10 mouse cellular contexts compared by ENCODE assay signal in genomic region chr8:26533444-26534421, GRCm38 (mm10).
DNase-seq lines count a peak whose midpoint lies in the region; ATAC-seq lines count a peak whose summit lies in the region.
"Had no signal": no experiment of that assay in that cellular context is flagged by ENCODE, and none has a peak within 500 bp of the region (broad histone marks: within the 10 kb centered on the region; RNA-seq: fewer than 3 reads in every experiment).

No protein-coding gene starts in this region.

- 42% methylated on average over 22 of the region's 22 CpGs for WGBS in heart, embryonic 11.5 days (ENCODE audit: insufficient replicate concordance)

- intact Hi-C loops in heart, postnatal 36 days (cut with DNase I) = no loop called here
- intact Hi-C loops in heart, postnatal 10 days (cut with DNase I) = no loop called here

- H3K27ac ChIP-seq in heart, embryonic 11.5 days (ENCODE audit: low read depth, low read length) = no peak overlapping the region

- ATAC-seq in heart, embryonic 11.5 days (replicated peaks; ENCODE audit: insufficient number of reproducible peaks, low FRiP score, low TSS enrichment) = no peak
- ATAC-seq in granulocyte monocyte progenitor cell, adult 5-6 weeks (replicated peaks; ENCODE audit: poor library complexity, severe bottlenecking) = no peak
- ATAC-seq: intestine, embryonic 16.5 days; liver, postnatal 0 days had no signal

- DNase-seq in heart, postnatal 36 days = no peak
- peak; percentile 97 for DNase-seq in cerebellum, adult 9-10 months
- peak; percentile 2 to 19 for DNase-seq in heart, postnatal 10 days
- DNase-seq in right cerebral cortex, adult 18-20 months = peak; percentile 78
- no peak for DNase-seq in gastrocnemius, postnatal 10 days
- DNase-seq in thymus, adult 18-20 months = no peak
- DNase-seq: liver, postnatal 0 days had no signal

- no peak overlapping the region for H3K4me3 ChIP-seq in heart, embryonic 11.5 days (ENCODE audit: low read depth, low read length)

- peaks cover 4% of the 10 kb centered on the region; the same call in 1 of the 2 replicates for H3K27me3 ChIP-seq in heart, embryonic 11.5 days (ENCODE audit: control insufficient read depth, insufficient read depth, low read length)

- no peaks in the 10 kb centered on the region for H3K4me1 ChIP-seq in heart, embryonic 11.5 days (ENCODE audit: control insufficient read depth, insufficient read depth, low read length)

- H3K9me3 ChIP-seq in heart, embryonic 11.5 days (replicated peaks; ENCODE audit: control insufficient read depth, low read length) = no peaks in the 10 kb centered on the region

- H3K4me2 ChIP-seq in heart, embryonic 11.5 days = peak overlapping the region; percentile 29

- H3K9ac ChIP-seq in heart, embryonic 11.5 days (ENCODE audit: low read depth, low read length) = no peak overlapping the region
- H3K9ac ChIP-seq: liver, postnatal 0 days had no signal

- no peaks in the 10 kb centered on the region for H3K36me3 ChIP-seq in heart, embryonic 11.5 days (ENCODE audit: control insufficient read depth, insufficient read depth, low read length)

Comparison
In these comparisons a context has a peak if more than half of its experiments do, and no peak if none do; other contexts are left out.
1. DNase-seq: peak in cerebellum, adult 9-10 months (single experiment), heart, postnatal 10 days (2 of 2) and right cerebral cortex, adult 18-20 months (single experiment); none in heart, postnatal 36 days (0 of 2), gastrocnemius, postnatal 10 days (single experiment) and thymus, adult 18-20 months (0 of 2).